Mouse (Mus musculus): ENCODE measurements around the gene Smoc1.

GRCm38 (mm10) chr12:81225966-81226577 is 199.5 kb downstream of the Smoc1 start:
- TF ChIP-seq E2F4 (IDR thresholded peaks at IDR 0.05; ENCODE audit: insufficient read depth), result no peak
- no peak for TF ChIP-seq TCF12 (IDR thresholded peaks at IDR 0.05; ENCODE audit: insufficient read depth, poor library complexity, severe bottlenecking)
